Mouse (Mus musculus) olfactory bulb, adult 2 months (tissue): ENCODE data around the gene Slc2a3. TPM values are rescaled to one million over a fixed set of nuclear protein-coding genes. Genes with fewer than 3 reads are reported as not detected.

Experiments used
- H3K27ac ChIP-seq: fragments of 200-500 bp; 2 replicates; pipeline ENCODE4 v1.5.1; 2012; ENCODE audit warnings: low read depth, low read length; ENCODE audit not compliant: insufficient read depth
- H3K4me1 ChIP-seq: fragments of 200-500 bp; 2 replicates; pipeline ENCODE4 v1.6.1; 2012; ENCODE audit warnings: low read length; ENCODE audit not compliant: control insufficient read depth, insufficient read depth
- H3K4me3 ChIP-seq: fragments of 200-500 bp; 2 replicates; pipeline ENCODE4 v1.5.1; 2012; ENCODE audit warnings: mild to moderate bottlenecking, low read depth, low read length, moderate library complexity; ENCODE audit not compliant: insufficient read depth
- CTCF ChIP-seq: fragments of 200-500 bp; IDR thresholded peaks from 2 replicates; pipeline ENCODE4 v1.5.1; 2012; ENCODE audit warnings: low read depth, mild to moderate bottlenecking, low read length, moderate library complexity; ENCODE audit not compliant: insufficient read depth
- POLR2A ChIP-seq: fragments of 200-500 bp; IDR thresholded peaks from 2 replicates; pipeline ENCODE4 v1.6.1; 2012; ENCODE audit warnings: mild to moderate bottlenecking, low read depth, low read length, moderate library complexity; ENCODE audit not compliant: insufficient read depth
- WGBS: fragments of 180-500 bp; shearing (Covaris S2); methylation state at CpG from one replicate; pipeline ENCODE4 v1.1.7; 2018; 5-methylcytosine and 5-hydroxymethylcytosine counted together
- polyA plus RNA-seq: library from polyadenylated mRNA; stranded (reverse); fragments of >200 nt; gene quantifications from 2 replicates; pipeline ENCODE4 v1.2.4, GENCODE M21; 2012; ENCODE audit warnings: low replicate concordance; ENCODE audit not compliant: missing spikeins, insufficient read depth, insufficient read length

Gene Slc2a3
- polyA plus RNA-seq, 1 experiment, result not detected

DNA sequence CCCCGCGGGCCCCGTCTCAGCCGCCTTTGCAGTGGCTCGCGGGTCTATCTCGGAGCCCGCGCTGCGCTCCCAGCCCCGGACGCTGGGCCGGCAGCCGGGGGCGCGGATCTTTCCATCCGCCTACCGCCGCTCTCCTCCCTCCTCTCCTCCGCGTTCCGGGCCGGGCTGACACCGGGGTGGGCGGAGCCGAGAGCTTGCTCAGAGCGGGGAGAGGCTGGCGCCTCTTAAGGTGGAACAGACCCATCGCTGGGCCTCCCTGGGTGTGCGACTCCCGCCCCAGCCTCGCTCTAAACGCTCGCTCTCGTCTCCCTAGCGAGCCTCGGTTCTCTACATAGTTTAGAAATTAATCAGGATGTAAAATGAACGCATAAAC lies 9.8 kb upstream of the Slc2a3 start:
- WGBS, result under 1% methylated on average over 38 of the region's 38 CpGs
- TF ChIP-seq POLR2A (peak; percentile 88; the same call in 1 of the 2 replicates), CTCF (no peak)
- Histone ChIP-seq H3K4me3 (peak overlapping the region; percentile 82), H3K4me1 (peaks cover 2% of the 10 kb centered on the region; the same call in 1 of the 2 replicates), H3K27ac (peak overlapping the region; percentile 95)

GRCm38 (mm10) chr6:122810615-122811279 lies 9.3 kb upstream of the Slc2a3 start:
- peak overlapping the region; percentile 95 for H3K27ac ChIP-seq
- H3K4me1 ChIP-seq, result peaks cover 2% of the 10 kb centered on the region; the same call in 1 of the 2 replicates
- peak overlapping the region; percentile 82 for H3K4me3 ChIP-seq
- no peak for TF ChIP-seq CTCF
- no peak; the same call in 1 of the 2 replicates for TF ChIP-seq POLR2A
- WGBS, result under 1% methylated on average over 30 of the region's 30 CpGs

DNA sequence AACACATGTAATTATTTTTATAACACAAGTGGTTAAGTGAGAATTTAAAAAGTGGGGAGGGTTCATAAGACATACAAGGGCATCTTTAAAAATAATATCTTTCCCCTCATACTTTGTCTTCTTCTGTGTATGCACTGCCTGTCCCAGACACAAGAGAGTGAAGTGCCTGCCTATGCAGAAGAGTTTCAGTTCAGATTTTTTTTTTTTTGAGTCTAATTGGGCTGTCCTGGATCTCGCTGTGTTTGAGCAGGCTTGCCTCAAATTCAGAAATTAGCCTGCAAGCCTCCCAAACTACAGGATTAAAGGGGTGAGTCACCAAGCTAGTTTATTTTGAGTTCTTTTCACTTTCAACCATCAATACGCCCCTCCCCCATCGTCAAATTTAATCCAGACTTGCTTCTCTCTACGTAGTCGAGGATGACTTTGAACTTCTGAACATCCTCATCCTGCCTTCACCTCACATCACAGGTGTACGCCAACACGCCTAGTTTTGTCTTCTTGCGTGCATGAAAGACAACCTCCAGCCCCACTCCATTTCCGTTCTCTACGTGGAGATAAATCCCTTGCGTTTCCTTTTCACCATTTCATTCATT lies 8.7 kb upstream of the Slc2a3 start:
- TF ChIP-seq CTCF (no peak), POLR2A (no peak)
- Histone ChIP-seq H3K27ac (peak overlapping the region; percentile 95), H3K4me1 (peaks cover 2% of the 10 kb centered on the region; the same call in 1 of the 2 replicates), H3K4me3 (peak overlapping the region; percentile 82)
- 0% methylated on average over 11 of the region's 11 CpGs for WGBS

DNA sequence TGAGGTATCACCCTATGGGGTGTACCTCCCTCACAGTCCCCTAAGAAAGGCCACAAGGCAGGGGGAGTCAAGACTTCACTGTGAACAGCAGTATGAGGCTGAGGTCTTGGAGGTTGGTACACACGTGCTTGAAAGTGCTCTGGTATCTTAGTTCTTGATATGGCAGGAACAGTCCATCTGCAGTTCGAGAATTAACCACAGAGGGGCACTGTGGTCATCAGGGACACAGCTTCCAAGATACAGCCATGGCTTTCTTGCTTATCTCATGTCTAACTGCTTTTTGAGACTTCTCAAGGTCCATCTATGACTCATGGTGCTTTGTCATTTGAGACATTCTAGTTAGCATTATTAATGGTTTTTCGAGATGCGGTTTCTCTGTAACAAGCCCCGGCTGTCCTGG lies 3.0 kb upstream of the Slc2a3 start:
- peaks cover 9% of the 10 kb centered on the region for H3K4me1 ChIP-seq
- no peak overlapping the region for H3K4me3 ChIP-seq
- no peak overlapping the region for H3K27ac ChIP-seq
- TF ChIP-seq POLR2A, result no peak
- TF ChIP-seq CTCF, result no peak
- 24% methylated on average over 5 of the region's 5 CpGs for WGBS

DNA sequence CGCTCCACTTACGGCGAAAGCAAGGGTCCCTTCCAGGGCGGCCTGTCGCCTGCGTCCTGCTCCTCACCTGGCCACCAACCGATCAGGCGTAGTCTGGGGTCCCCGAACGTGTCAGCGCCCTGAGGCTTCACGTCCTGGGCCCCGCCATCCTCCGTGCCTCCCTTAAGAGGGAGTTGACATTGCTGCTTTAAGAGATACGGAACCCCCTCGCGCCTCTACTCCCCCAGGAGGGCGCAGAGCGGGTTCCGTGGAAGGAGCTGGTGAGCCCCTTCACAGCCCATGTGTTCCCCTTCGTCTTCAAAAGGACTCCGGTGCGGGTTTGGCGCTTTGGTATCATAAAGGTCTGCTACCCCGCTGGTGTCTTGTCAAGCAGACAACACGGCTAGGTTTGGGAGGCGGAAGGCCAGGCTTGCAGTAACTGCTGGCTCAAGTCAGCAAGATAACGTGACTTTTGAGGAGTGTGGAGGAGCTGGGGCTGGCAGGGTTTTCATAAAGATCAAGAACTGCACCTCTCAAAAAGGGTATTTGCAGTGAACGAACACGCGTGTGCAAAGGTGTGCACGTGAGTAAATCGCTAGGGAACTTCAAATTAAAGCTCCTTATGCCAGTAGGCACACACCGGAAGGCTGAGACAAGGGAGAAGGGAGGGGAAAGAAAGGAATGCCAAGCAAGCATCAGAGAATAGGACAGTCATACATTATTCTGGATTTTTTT lies 518 bp upstream of the Slc2a3 start:
- peak overlapping the region; percentile 64 for H3K4me3 ChIP-seq
- 1% methylated on average over 34 of the region's 34 CpGs for WGBS
- H3K4me1 ChIP-seq, result peaks cover 9% of the 10 kb centered on the region
- TF ChIP-seq POLR2A (0 out of 2 replicates have a peak, but pooled peaks have one; percentile 21), CTCF (no peak)
- peak overlapping the region; percentile 59 for H3K27ac ChIP-seq

GRCm38 (mm10) chr6:122800640-122801300 lies 670 bp downstream of the Slc2a3 start:
- TF ChIP-seq CTCF, result no peak
- no peak for TF ChIP-seq POLR2A
- H3K4me1 ChIP-seq, result peaks cover 9% of the 10 kb centered on the region
- peak overlapping the region; percentile 59 for H3K27ac ChIP-seq
- H3K4me3 ChIP-seq, result peak overlapping the region; percentile 64
- 21% methylated on average over 10 of the region's 10 CpGs for WGBS

GRCm38 (mm10) chr6:122795254-122795935 lies 6.0 kb downstream of the Slc2a3 start:
- H3K4me1 ChIP-seq, result peaks cover 6% of the 10 kb centered on the region
- 25% methylated on average over 8 of the region's 8 CpGs for WGBS
- H3K4me3 ChIP-seq, result no peak overlapping the region
- TF ChIP-seq POLR2A (no peak), CTCF (no peak)
- H3K27ac ChIP-seq, result peak overlapping the region; percentile 58

DNA sequence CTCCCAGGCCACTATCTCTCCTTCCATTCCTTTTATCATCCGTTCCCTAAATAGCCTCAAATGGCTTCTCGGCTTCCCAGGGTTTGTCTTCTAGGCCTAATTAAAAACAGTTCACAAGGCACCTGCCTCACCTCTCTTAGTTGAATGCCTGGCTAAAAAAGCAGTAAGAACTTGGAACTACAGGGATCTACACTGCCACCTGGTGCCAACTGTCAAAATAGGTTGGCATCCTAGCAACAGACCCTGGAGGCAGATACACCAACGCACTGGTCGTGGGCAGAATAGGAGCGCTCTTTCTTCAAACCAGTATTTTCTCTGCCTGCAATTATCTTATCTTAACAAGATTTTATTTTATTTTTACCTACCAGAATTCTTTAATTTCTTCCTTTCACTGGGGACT lies 15.2 kb downstream of the Slc2a3 start:
- TF ChIP-seq CTCF, result no peak
- TF ChIP-seq POLR2A, result no peak
- H3K4me1 ChIP-seq, result peaks cover 4% of the 10 kb centered on the region
- WGBS, result 11% methylated on average over 5 of the region's 5 CpGs
- H3K4me3 ChIP-seq, result no peak overlapping the region
- H3K27ac ChIP-seq, result peak overlapping the region; percentile 42; the same call in 1 of the 2 replicates
